Mouse (Mus musculus): ENCODE data around the gene Prune2. TPM values are rescaled to one million over a fixed set of nuclear protein-coding genes. Genes with fewer than 3 reads are reported as not detected.

The Prune2 gene
- polyA plus RNA-seq, 1 experiment from 2014 or later: 7.7 TPM

Other genes starting within 250 kb of the Prune2 start
- gene Vps13a, start 175.2 kb upstream of the Prune2 start, polyA plus RNA-seq (2014; fragmentation: Nextera tagmentation; extraction: Ambion mirVana): 8.6 and 11.7 TPM in 2 replicates
- not detected in 2 replicates for gene Foxb2, start 82.3 kb upstream of the Prune2 start, polyA plus RNA-seq (2014; fragmentation: Nextera tagmentation; extraction: Ambion mirVana)

Data from midbrain, embryonic 14.5 days (tissue).